Mouse (Mus musculus) ES-E14 (cell line): ENCODE results near the gene Tbc1d30.

ENCODE experiments used
- CHD2 ChIP-seq: IDR thresholded peaks from 2 replicates; pipeline ENCODE4 v1.6.1; 2014; ENCODE audit warnings: mild to moderate bottlenecking, low read depth, low read length, inconsistent platforms
- HCFC1 ChIP-seq: IDR thresholded peaks from 2 replicates; pipeline ENCODE4 v1.6.1; 2012; ENCODE audit warnings: low read length, inconsistent platforms, borderline replicate concordance; ENCODE audit not compliant: insufficient read depth
- MAFK ChIP-seq: IDR thresholded peaks from 2 replicates; pipeline ENCODE4 v1.6.1; 2014; ENCODE audit warnings: mild to moderate bottlenecking, low read depth, low read length, inconsistent platforms; ENCODE audit not compliant: insufficient read depth
- ZC3H11A ChIP-seq: IDR thresholded peaks from 2 replicates; pipeline ENCODE4 v1.6.1; 2012; ENCODE audit warnings: low read depth, mild to moderate bottlenecking, inconsistent platforms, low read length, borderline replicate concordance
- ZNF384 ChIP-seq: IDR thresholded peaks from 2 replicates; pipeline ENCODE4 v1.6.1; 2012; ENCODE audit warnings: low read depth, low read length, inconsistent platforms

DNA sequence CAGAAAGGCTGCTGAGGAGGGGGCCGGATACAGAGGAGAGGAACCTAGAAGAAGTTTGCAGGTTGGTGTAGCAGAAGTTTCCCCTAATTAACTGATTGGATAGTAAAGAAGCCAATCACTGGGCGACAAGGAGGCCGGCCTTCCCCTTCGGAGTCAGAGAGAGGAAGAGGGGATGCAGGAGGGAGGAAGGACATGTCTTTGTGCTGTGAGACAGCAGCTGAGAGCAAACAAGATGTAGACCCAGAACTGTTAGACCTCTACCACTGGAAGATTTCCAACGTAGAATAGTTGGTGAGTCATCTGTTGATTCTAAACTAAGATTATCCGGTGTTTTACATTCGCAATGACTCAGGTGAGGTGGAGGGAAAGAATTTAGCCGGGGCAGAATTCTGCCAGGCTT is 57.2 kb downstream of the Tbc1d30 start:
- TF ChIP-seq CHD2 (no peak), MAFK (no peak), HCFC1 (no peak), ZNF384 (no peak), ZC3H11A (no peak)
